Mouse (Mus musculus): ENCODE data around the gene Htr5a. TPM values are rescaled to one million over a fixed set of nuclear protein-coding genes. Genes with fewer than 3 reads are reported as not detected.

Gene Htr5a
- polyA plus RNA-seq (2017; shearing (Covaris generic)), result not detected

GRCm38 (mm10) chr5:27841701-27842295 lies at the start of gene Htr5a:
TSS of gene Htr5a (plus strand) at chr5:27842149.

Other genes starting within 250 kb of the Htr5a start
- gene Paxip1, start 50.5 kb upstream of the Htr5a start, polyA plus RNA-seq (2017; shearing (Covaris generic)), result 48.0 TPM
- gene Insig1, start 229.2 kb downstream of the Htr5a start, polyA plus RNA-seq (2017; shearing (Covaris generic)), result 29.4 TPM

Data from CD4-positive, CD25-positive, alpha-beta regulatory T cell (primary cell).